Mouse (Mus musculus): ENCODE data around the gene Dcaf4.

Gene Dcaf4

DNA sequence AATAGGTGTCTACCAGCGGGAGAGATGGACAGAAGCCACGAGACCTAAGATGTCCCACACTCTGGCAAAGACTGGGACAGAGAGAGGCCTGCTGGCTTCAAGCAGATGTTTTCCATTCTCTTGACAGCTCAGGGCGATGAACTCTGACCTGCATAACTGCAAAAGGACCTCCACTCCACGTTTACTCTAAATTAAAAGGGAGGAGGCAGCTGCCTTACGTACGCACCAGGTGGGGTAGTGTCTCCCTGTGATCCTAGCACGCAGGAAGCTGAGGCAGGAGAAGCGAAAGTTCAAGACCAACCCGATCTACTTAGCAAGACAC, 24.3 kb upstream of the Dcaf4 start:
- no peak for DNase-seq (ENCODE audit: low read depth, low spot score)

GRCm38 (mm10) chr12:83496336-83496735, 23.9 kb upstream of the Dcaf4 start:
- no peak for DNase-seq (ENCODE audit: low read depth, low spot score)

DNA sequence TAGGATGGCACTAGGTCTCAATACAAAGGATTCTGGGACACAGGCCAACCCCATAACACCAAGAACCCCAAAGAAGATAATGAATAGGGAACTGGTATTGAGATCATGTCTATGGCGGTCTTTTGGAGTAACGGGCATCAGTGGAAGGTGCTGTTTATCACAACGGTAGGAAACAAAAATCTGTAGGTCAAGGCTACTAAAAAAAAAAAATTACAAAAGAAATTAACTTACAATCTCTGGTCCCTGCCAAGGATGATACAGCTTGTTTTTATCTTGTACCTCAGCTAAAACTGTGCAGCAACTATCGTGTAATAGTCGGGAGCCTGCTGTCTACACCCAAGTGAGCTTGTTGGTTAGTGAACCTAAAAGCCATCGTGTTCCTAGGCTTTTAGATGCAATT, 23.5 kb upstream of the Dcaf4 start:
- DNase-seq (ENCODE audit: low read depth, low spot score): no peak

GRCm38 (mm10) chr12:83497959-83498358, 22.3 kb upstream of the Dcaf4 start:
- no peak for DNase-seq (ENCODE audit: low read depth, low spot score)

- DNase-seq (ENCODE audit: low read depth, low spot score): no peak
Observed at GRCm38 (mm10) chr12:83499256-83499655, 21.0 kb upstream of the Dcaf4 start.

DNA sequence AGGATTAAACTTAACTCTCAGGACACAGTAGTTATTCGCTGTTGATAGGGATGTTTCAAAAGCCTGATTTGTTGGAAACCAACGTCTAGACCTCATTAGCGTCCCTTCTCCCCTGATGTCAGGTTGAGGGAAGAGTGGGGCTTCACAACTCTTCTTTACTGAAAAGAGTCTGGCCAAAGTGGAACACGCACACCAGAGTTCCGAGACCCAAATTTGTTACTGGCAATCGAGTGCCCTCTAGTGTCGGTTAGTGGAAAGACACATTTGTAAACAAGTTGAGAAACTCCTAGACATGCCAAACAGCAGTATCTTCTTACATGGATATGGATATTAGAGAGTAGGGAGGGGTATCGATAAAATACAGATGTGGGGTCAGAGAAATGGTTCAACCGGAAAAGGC, 18.1 kb upstream of the Dcaf4 start:
- peak; percentile 82 for DNase-seq (ENCODE audit: low read depth, low spot score)

GRCm38 (mm10) chr12:83506543-83506942, 13.7 kb upstream of the Dcaf4 start:
- DNase-seq (ENCODE audit: low read depth, low spot score): no peak

GRCm38 (mm10) chr12:83510586-83510985, 9.7 kb upstream of the Dcaf4 start:
- DNase-seq (ENCODE audit: low read depth, low spot score): no peak

DNA sequence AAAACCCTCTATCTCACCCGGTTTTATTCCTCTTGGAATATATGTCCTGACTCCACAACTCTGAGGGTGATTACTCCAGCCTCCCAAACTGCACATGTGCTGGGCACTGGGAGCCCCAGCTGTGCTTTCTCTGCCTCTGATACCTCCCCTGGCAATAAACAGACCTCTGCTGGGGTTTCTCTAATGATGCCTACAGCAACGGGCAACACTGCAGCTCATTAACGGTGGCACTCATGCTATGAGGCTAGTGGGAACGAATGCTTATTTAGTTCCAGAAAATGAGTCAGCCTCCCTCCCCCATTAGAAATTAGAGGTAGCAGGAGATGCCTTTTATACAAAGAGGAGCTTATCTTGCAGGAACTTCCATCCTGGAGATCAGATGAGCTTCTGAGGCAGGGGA, 7.5 kb upstream of the Dcaf4 start:
- peak; percentile 51 for DNase-seq (ENCODE audit: low read depth, low spot score)

- no peak for DNase-seq (ENCODE audit: low read depth, low spot score)
Observed at GRCm38 (mm10) chr12:83513185-83513584, 7.1 kb upstream of the Dcaf4 start.

DNA sequence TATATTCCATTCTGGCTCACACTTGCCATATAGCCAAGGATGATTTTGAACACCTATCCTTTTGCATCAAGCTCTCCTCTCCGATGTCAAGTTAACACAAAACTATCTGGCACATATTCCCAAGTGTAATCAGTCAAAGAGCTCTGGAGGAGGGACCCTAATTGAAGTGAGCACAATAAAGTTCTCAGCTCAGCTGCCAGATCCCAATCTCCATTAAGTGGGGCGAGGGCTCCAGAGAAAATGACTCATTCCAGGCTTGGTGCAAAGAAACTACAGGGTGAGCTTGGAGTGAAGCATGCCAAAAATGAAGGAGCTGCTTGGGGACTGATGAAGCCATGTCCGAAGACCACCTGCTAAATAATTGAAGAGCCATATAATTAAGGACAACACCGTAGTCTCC, 6.0 kb upstream of the Dcaf4 start:
- DNase-seq (ENCODE audit: low read depth, low spot score): no peak

DNA sequence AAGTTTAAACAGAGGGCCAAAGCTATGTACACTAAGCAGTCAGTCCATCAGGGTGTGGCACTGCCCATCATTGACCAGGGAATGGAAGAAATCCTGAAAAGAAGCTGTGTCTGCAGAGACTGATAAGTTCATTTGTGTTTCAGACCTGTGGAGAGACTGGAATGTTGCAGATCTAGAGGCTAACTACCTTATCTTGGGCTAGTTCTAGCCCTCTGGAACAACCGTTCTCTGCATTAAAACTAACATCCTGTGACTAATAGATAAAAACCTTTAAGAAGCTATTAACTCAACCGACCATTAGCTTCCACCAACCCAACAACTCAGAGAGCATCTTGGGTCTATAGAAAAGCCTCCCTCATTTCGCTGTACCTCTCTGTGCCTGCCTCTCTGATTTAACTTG, 2.7 kb upstream of the Dcaf4 start:
- no peak for DNase-seq (ENCODE audit: low read depth, low spot score)

GRCm38 (mm10) chr12:83521083-83521482, 817 bp downstream of the Dcaf4 start:
- DNase-seq (ENCODE audit: low read depth, low spot score): no peak

DNA sequence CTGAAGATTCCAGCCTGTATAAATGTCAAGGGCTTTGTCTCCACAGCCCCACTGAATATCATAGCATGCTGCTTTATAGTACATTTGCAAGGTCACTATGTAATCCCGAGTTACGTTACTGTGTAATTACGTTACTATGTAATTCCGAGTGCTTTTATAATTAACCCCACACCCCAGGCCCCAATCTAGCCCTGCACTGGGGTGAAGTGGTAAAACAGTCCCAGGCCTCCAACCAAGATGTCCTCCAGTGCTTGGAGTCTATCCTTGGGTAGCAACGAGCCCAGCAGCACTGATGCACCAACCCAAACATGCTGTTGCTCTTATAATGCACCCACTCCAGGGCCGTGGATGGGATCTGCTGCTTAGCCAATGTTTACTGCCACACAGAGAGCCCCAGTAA, 2.8 kb downstream of the Dcaf4 start:
- DNase-seq (ENCODE audit: low read depth, low spot score): no peak

GRCm38 (mm10) chr12:83523892-83524291, 3.6 kb downstream of the Dcaf4 start:
- DNase-seq (ENCODE audit: low read depth, low spot score): no peak

- DNase-seq (ENCODE audit: low read depth, low spot score): no peak
Observed at GRCm38 (mm10) chr12:83524329-83524728, 4.1 kb downstream of the Dcaf4 start.

DNA sequence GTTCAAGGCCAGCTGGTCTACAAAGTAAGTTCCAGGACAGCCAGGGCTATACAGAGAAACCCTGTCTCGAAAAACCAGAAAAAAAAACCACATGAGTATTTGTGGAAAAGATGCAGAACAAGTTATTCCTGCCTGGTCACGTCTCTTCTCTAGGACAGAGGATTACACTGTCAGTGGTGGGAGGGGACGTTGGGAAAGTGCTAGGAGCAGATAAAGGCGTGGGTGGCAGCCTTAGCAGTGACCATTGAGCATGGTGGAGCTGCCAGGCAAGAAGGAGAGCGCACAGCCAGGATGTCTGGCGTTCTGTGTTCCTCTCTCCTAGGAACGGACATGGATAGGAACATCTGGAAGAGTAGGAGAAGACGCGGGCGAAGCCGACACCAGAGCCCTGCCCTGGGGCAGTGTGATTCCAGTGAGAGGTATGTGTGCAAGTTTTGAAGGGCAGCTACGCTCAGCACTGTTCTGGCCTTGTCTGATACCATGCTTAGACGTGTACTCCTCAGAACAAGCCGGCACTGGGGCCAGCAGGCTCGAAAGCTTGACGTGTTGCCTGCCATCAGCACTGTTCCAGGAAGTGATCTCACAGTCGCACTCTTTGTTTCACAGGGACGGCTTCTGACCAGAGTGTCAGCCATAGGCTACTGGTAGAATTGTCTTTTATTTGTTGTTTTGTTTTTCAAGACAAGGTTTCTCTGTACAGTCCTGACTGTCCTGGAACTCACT, 5.7 kb downstream of the Dcaf4 start:
- DNase-seq (ENCODE audit: low read depth, low spot score): no peak

- DNase-seq (ENCODE audit: low read depth, low spot score): no peak
Observed at GRCm38 (mm10) chr12:83527816-83528215, 7.5 kb downstream of the Dcaf4 start.

- DNase-seq (ENCODE audit: low read depth, low spot score): no peak
Observed at GRCm38 (mm10) chr12:83528665-83529064, 8.4 kb downstream of the Dcaf4 start.

GRCm38 (mm10) chr12:83531992-83532391, 11.7 kb downstream of the Dcaf4 start:
- DNase-seq (ENCODE audit: low read depth, low spot score): no peak

DNA sequence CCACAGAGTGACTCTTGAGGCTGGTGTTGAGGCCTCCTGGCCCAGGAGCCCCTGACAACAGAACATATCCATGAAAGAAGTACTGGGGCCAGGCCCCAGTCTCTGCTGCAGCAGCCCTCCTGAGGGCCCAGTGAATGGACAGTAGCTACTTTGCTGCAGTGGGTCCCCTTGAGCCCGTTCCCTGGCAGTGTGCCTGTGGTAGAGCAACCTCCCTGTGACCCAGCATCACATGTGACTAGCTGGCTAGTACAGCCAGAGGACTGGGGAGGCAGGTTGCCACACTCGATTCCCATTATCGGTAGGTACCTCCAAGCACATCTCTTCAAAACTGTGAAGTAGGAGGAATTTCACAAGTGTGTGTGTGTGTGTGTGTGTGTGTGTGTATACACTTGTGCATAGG, 12.7 kb downstream of the Dcaf4 start:
- DNase-seq (ENCODE audit: low read depth, low spot score): no peak

DNA sequence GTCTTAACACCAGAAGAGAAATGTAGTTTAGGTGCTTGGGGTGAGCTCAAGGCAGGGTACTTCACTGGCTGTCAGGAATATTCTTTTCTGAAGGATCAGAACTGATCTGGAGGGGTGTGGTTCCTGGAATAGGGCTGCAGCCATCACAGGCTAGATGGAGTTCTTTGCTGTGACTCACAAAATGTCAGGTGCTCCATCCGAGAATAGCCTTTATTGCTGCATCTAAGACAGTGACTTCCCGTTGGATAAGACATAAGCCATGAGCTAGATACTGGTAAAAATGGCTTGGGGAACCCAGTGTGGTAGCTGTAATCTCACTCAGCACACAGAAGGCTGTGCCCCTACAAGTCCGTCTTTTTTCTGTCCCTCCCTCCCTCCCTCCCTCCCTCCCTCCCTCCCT, 13.9 kb downstream of the Dcaf4 start:
- no peak for DNase-seq (ENCODE audit: low read depth, low spot score)

DNA sequence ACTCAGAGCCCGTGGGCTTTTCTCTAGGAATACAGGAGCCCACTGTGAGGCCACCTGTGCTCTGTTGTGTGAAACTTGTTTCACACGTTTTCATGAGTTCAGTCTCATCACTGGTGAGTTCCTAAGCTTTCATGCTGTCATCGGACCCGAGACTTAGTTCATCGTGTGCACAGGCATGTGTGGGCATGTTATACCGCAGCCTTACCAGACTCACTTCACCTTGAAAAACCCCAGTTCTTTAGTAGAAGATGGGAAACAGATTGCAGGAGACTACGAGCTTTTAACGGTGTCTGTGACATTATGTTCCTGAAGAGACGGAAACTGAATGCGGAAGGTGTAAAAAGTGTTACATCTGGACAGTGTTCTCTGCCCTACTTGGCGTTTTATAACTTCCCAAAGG, 15.2 kb downstream of the Dcaf4 start:
- no peak for DNase-seq (ENCODE audit: low read depth, low spot score)

DNA sequence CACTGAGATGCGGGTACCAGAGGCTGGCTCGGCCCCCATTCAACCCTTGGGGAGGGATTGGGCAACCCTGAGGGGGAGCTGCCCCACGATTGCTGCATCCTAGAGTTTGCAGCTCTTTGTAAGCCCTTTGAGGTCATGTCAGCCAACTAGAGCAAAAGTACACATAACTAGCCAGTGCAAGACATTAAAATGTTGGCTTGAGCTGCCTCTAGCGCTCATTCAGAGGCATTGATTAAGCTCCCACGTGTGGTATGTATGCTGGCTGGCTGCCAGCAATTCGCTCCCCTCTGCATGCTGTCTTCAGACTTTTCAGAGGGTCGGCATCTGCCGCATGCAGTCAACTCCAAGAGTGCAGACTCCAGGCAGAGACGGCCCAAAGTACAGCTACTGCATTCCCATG, 15.8 kb downstream of the Dcaf4 start:
- no peak for DNase-seq (ENCODE audit: low read depth, low spot score)
